Mouse (Mus musculus): ENCODE results near the gene Tmem132b.

The Tmem132b gene

DNA sequence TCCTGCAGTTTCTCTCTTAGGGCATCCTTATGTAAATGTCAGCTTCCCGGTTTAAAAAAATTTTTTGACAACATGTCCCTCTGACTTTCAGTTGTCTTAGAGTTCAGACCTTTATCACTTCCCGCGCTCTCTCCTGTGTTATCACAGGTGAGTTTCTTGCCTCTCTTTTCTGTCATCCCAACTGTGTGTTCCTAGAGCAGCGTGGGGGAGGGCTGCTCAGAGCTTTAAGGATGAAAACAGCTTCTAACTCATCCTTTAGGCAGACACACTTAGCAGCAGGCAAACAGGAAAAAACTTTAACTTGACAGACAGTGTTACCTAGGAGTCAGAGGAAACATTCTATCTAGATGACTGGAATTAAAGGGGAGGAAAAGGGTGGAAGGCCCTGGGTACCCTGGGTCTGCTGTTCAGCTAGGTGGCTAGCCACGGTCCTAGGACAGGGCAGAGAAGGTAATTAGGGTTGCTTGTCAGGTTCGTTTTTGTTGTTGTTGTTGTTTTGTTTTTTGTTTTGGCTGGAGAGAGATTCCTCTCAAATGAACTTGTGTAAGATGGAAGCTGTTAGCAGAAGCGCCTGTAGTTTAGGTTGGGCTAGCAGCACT lies 144.6 kb downstream of the Tmem132b start:
- DNase-seq (ENCODE audit: low spot score) = no peak

DNA sequence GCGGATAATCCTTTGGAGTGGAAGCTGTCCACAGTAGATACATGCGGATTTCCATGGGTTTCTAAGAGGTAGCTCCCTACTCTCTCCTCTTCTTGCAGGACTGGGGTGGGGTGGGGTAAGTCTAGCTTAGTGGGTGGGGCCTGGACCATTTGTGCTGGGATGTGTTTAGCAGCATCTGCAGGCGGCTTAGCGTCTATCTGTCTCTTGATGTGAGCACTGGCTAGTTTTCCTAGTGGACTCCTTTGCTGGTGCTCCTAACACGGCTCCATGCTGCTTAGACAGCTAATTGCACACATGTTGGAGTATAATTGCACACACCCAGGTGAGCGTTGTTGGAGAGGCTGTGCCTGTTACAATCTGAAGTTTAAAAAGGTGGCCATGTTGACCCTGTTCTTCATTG lies 149.3 kb downstream of the Tmem132b start:
- no peak for DNase-seq (ENCODE audit: low spot score)

DNA sequence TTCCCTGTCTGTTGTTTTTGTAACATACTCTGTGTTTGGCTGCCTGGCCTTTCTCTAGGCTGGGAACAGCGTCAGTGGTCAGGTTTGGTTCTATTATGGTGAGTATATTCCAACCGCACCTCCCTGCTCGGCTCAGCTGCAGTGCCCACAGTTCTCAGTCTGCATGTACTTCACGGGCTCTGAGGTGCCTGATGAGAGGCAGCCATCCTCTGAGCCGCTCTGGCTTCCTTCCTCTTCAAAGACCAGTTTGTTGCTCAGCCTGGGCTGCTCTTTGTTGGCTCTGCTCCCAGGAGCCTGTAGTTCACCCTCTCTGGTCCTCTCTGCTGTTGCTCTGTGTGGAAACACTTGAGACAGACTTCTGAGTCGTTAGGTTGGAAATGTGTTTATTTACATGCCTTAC lies 151.9 kb downstream of the Tmem132b start:
- no peak for DNase-seq (ENCODE audit: low spot score)

DNA sequence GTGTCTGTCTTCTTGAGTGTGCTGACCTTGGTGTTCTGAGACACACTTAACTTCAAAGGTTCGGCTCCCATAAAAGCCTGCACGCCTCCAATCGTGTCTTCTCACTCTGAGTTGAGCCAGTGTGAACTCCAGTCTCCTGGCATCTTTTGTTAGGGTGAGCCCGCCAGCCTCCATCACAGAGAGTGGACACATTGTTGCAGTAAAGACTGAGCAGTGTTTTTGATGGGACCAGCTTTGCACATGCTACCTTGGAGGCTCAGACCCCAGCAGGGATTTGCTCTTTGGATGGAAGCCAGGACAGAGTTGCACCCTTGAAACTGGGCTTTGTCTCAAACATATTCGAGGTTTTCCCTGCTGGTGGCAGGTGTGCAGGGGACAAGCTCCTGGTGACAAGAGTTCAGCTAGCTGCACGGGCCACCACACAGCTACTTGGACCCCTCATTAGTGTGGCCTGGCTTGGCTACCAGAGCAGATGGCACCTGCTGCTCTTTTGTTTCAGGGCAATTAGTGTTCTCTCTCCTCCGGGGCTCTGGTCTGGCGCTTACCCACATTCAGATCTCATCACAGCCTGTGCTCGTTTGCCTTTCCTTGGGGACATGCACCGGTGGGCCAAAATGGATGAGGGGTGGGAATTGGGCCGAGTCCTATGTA lies 154.2 kb downstream of the Tmem132b start:
- no peak for DNase-seq (ENCODE audit: low spot score)

DNA sequence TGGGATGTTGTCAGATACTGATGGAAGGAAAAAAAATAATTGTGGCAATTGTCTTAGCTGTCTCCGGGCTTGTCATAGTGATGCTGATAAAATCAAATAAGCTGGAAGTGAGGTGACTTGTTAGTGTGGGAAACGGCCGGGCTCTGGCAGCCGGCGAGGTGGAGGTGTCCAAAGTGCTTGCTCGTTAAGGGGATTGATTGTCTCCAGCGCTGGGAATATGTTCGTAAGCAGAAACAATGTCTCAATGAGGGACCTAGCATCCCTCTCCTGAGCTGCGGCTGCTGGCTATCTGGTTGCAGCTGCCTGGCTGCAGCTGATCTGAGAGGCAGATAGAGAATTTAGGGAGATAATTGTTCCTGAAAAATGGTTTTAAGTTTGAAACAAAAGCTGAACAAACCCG lies 161.0 kb downstream of the Tmem132b start:
- no peak for DNase-seq (ENCODE audit: low spot score)

DNA sequence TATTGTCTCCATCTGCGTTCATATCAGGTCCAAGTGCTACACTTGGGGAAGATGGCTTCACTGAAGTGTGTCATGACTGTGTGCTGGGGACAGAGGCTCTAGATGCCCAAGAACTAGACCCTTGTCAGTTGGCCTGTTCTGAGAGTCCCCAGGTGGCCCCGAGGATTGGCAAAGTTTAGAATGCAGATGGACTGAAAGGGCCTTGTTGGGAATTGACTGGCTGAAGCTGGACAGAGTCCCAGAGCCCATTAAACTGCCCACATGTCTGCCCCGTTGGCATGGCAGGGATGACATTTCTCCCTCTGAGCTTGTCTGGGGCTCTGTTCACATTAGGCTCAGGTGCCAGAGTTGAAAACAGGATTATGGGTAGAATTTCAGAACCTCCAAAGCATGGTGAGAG lies 167.8 kb downstream of the Tmem132b start:
- no peak for DNase-seq (ENCODE audit: low spot score)

DNA sequence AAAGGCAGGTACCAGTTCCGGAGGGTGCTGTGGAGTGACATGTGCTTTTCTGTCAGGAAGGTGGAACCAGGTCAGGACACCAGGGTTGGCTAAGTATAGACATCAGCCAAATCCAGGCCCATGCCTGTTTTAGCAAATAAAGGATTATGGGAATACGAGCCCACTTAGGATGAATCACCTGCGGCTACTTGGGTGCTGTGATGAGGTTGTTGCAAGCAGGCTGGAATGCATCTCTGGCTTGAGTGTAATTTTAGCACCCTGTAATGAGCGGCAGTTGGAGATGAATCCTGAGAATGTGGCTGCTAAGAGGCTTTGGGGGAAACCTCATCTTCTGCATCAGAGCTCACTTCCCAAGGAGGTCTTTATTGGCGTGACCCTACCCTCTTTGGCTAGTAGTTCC lies 168.7 kb downstream of the Tmem132b start:
- DNase-seq (ENCODE audit: low spot score) = no peak

DNA sequence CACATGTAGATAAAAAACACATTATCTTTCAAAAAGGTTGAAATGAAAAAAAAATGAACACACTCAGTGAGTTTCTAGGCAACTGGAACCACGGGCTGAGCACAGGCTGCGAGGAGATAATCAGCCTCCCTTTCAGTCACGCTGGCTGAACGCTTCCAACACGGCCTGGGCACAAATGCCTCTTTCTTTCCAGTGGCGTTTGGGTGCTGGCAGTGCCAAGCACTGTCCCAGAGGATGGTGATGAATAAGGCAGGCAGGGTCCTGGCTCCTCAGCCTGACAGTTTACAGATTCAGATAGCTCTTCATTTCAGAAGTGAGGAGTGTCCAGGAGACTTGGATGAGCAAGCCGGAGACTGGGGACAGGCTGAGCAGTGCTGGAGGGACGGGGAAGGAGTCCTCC lies 173.8 kb downstream of the Tmem132b start:
- peak; percentile 56 for DNase-seq (ENCODE audit: low spot score)

DNA sequence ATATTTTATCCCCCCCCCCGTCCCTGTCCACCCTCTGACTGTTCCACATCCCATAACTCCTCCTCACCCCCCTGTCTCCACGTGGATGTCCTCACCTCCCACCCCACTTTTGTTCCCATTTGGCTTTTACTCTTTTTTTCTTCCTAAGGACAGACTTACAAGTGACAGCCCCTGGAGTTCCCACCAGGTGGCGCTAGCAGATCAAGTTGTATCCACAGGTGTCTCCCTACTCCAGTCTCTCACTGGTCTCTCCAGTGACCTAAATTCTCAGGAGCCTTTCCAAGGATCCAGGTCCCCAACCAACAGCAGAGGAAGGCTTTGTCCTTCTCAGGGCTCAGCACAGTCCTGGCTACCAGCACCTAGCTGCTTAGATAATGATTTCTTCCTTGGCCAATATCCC lies 177.6 kb downstream of the Tmem132b start:
- peak; percentile 55 for DNase-seq (ENCODE audit: low spot score)

DNA sequence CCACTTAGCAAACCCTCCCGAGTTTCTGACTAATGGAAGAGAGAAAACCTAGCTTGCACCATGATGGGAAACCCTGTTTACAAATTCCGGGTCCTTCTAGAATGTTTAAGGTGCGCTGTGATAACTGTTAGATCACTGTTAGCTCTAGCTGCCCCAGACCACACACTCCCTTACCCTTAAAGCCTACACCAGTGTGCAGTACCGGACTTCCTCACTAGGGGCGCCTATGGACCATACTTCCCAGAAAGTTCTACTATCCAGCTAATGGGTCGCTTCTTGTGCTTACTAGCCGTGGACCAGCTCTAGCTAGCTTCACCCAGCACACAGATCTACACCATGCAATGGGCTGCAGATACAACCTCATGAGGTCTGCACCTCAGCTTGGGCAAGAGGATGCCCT lies 195.2 kb downstream of the Tmem132b start:
- DNase-seq (ENCODE audit: low spot score) = no peak

DNA sequence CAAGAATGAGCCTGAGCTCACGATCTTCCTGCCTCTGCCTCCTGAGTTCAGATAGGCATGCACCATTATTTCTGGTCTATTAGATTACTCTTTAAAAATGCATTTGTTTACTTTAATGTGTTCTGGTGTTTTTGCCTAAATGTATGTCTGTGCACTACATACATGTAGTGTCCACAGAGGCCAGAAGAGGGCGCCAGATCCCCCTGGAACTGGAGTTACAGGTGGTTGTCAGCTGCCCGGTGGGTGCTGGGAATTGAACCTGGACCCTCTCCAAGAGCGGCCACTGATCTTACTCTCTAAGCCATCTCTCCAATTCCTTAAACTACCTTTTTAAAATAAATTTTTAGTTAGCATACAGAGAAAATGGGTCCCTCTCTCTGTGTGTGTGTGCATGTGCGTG lies 195.9 kb downstream of the Tmem132b start:
- DNase-seq (ENCODE audit: low spot score) = no peak

DNA sequence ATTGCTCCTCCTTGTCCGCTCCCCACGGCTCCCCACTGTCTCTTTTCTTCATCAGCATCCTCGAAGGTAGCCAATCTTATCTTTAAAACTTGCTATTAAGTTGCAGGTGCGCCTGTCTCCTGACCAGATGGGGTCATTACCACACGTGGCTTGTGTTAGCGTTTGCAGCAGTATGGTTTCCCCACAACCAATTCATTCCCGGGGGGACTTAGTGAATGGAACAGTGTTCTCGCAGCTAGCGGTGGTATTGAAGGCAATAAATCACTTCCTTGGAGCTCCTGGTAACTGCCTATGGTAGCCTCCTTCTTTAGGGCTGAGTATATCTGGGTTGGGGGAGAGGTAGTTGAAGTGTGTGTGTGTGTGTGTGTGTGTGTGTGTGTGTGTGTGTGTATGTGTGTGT lies 196.4 kb downstream of the Tmem132b start:
- DNase-seq (ENCODE audit: low spot score) = no peak

DNA sequence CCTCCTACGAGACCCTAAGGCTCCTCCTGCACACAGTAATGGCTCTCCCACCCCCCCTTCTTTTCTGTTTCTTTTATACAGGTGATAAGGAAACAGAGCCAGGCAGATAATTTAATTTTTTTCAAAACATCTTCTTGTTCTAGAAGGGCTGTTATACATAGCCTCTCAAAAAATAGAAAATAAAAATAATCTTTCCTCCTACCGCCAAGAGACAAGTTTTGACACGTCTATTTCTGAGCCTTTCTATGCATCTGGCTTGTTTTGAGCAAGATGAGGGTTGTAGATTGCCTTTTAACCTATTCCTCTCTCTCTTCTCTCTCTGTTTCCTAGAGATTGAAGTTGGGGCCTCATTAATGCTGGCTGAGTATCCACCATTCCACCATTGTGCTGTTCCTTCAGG lies 196.9 kb downstream of the Tmem132b start:
- DNase-seq (ENCODE audit: low spot score) = no peak

DNA sequence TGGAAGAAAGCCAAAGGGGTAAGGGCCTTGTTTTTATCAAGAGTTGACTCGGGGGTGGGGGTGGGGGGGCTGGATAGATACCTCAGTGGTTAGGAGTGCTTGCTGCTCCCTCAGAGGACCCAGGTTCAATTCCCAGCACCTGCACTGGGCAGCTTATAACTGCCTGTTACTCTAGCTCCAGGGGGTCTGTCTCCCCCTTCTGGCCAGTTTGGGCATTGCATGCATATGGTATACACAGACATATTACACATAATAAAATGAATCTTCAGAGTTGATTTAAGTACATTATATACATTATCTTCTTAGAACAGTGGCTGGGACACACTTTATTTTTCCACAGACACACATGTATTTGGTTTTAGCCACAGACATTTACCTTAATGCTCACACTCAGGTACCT lies 202.2 kb downstream of the Tmem132b start:
- no peak for DNase-seq (ENCODE audit: low spot score)

DNA sequence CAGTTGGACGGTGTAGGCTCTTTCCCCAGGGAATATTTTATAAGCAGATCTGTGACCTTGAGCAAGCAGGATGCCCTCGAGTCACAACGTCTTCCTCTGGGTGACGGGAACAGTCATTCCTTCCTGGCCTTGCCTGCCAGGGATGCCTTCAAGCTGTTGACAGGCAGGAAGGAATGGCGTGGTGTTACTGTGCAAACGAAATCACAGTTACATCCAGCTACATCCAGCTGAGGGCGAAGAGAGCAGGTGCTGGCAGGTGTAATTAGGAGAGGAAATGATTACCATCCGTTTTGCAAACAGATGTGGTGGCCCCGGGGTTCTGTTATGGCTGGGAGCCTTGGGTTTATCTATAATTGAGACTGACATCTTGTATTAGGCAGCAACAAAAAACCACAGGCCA lies 205.5 kb downstream of the Tmem132b start:
- DNase-seq (ENCODE audit: low spot score) = no peak

DNA sequence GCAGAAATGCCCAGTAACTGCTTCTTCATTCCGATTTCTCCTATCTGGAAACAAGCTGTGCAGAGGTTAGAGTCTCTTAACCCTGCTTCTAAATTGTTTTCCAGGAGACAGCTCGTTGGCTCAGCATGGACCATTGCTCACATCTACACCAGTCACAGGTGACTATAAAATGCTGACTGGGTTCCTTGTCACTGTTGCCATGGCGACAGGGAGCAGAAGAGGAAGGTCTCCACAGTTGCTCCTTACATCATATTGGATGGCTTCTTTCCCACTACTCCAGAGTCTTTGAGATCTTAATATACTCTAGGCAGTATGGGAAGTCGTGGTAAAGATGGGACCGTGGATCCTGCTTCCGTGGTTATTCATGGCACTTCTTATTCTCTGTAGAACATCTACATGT lies 211.9 kb downstream of the Tmem132b start:
- DNase-seq (ENCODE audit: low spot score) = no peak

DNA sequence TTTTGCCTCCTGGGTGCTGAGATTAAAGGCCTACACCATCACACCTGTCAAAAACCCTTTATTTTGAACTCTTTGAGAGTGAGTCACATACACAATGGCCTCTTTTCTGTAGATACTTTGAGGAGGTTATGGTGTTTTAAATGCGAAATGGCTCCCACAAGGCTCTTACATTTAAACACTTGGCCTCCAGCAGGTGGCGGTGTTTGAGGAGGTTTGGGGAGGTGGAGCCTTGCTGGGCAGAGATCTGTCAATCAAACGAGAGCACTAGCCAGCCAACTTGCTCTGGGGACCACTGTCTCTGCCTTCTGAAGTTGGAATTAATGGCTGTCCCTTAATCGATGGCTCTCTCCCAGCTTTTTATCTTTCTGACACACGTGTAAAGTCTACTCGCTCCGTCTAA lies 214.2 kb downstream of the Tmem132b start:
- DNase-seq (ENCODE audit: low spot score) = no peak

DNA sequence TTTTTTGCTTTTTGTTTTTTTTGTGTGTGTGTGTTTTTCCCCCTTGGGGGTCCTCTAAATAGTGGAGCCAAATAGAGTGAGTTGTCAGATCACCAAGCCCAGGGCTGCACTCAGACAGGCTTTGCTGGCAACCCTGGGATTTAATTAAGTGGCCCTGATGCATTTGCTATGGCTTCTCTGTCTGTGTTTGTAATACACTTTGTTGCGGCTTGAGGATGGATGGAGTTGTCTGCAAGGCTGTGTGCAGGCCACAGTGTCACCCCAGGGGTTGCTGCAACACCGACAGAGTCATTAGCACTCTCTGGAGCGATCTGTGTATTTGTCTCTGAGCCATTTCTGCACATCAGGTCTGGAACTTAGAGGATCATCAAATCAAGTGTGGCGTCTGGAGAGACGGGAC lies 219.9 kb downstream of the Tmem132b start:
- DNase-seq (ENCODE audit: low spot score) = no peak

DNA sequence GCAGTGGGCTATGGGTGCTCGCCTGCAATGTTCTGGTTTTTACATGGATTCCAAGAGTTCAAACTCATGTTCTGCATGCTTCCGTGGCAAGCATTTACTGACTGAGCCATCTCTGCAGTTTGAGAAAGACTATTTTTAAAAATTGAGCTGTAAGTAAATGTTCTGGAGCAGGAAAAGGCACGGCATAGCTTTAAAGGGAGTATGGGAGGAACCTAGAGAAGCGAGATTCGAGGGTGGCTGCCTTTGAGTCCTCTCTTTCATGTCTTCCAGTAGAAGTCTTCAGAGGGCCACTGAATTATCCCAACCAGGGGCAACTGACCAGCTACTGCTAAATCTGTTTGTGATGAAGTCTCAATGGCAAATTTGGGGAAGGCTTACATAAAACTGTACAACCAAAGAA lies 221.0 kb downstream of the Tmem132b start:
- DNase-seq (ENCODE audit: low spot score) = no peak

DNA sequence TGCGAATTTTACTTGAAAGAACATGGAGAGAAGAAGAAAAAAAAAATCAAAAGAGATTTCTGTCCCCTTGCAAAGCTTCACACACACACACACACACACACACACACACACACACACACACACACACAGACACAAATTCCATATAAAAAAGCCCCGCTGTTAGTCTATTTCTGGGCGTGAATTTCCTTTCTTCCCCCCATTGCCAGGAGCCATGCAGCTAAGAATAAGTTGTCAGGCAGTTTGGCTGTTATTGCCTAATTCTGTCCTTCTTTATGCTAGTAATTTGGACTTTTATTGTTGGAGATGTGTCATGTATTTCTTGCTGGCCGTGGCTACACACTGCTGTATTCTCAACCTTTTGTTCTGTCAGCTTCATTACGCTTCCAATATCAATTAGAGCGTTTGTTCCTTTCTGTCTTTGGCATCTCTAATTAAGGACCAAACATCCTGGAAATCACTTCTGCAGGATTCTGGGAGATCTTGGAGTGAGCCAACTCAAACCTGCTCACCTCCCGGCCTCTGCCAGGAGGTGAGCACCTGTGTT lies 225.5 kb downstream of the Tmem132b start:
- DNase-seq (ENCODE audit: low spot score) = no peak

DNA sequence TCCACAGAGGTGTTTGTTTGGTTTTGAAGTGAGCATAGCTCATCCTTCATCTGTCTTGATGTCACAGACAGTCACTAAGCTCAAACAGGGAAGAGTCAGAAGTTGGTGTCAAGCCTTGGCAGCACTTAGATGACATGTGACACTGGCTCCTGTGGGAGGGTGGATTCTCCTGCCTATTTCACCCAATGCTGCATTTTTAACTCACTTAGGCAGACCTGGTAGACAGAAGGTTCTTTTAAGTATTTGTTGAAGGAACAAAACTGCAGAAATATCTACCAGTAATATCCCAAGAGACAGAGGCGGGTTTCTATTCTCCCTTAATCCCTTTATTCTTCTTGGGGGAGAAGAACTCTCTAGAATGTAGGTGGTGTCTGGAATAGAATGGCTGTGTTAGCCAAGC lies 226.9 kb downstream of the Tmem132b start:
- peak; percentile 38 for DNase-seq (ENCODE audit: low spot score)

DNA sequence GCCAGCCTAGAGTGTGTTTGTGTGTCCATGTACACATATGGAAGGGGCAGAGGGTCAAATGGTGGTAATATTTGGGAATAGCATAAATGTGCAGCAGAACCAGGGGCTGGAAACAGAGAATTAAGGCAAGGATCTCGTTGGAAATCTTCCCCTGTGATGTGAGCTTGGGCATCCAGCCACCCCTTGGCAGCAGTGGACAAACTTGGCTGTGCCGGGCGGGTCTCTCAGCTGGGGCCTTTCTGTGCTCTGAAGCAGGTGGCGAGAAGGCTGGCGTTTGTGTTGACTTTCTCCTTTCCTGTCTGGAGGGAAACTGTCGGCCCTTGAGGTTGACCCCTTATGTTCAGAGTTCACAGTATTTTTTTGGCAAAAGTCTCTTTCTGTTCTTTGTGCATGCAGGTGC lies 235.4 kb downstream of the Tmem132b start:
- DNase-seq (ENCODE audit: low spot score) = no peak

DNA sequence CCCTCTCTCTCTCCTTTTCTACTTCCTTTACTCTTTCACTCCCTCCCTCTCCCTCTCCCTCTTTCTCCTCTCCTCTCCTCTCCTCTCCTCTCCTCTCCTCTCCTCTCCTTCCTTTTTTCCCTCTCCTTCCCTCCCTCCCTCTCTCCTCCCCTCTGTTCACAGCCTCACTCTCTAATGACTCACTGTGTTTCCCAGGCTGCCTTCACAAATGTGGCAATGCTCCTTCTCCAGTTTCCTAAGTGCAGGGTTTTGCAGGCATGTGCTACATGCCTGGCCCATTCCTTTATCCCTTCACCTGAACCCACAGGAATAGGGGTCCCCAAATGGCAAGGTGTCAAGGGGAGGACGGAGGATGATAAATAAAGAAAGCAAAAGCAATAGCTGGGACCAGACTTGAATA lies 236.4 kb downstream of the Tmem132b start:
- no peak for DNase-seq (ENCODE audit: low spot score)

DNA sequence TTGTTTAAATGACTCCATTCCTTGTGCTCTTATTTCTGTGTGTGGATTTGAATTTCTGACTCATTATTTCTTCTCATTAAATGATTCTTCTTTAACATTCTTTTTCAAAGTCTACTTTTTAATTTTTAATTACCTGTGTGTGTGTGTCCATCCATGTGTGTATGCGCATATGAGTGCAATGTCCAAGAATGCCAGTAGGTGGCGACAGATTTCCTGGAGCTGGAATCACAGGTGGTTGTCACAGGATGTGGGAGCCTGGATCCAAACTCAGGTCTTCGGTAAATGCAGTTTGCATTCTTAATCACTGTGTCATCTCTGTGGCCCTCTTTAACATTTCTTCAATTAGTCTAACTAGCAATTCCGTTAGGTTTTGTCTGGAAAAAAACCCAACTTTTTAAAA lies 240.7 kb downstream of the Tmem132b start:
- DNase-seq (ENCODE audit: low spot score) = no peak
